Mouse (Mus musculus): ENCODE measurements at regions not wholly inside any gene's neighbourhood (a gene's known extent, or its start where the extent isn't known, plus 50 kb on each side); places are given as distances from the start of the nearest gene placed in this dataset.
A peak's percentile ranks its signal among the peaks of the same experiment; 100 is the strongest.
"Not testable (repeated sequence)": the region's sequence is repeated elsewhere in the genome, so short reads cannot be mapped to it uniquely, and the experiment has no call there.

DNA sequence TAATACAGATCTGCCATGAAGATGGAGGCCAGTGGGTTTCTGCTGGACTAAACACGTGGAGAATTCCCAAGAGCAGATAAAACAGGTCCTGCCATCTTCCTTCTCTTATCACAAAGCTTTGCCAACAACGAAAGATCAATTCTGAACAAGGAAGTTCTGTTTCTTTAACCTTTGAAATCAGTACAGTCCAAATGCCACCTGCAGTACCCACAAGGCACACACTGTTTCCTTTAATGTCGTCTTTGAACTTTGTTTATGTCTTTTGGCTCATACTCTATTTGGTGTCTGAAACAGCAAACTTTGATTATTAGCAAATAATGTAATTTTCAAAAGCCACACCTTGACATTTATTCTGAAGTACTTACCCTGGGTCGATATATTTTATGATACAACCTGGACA, 536.5 kb downstream of the Bckdhb start:
- no peak for DNase-seq

- no peak for DNase-seq
Measured at GRCm38 (mm10) chr9:84466741-84467140, 541.8 kb downstream of the Bckdhb start.

- DNase-seq = no peak
Measured at GRCm38 (mm10) chr9:84472696-84473095, 547.8 kb downstream of the Bckdhb start.

GRCm38 (mm10) chr9:84475906-84476305, 551.0 kb downstream of the Bckdhb start:
- no peak for DNase-seq

DNA sequence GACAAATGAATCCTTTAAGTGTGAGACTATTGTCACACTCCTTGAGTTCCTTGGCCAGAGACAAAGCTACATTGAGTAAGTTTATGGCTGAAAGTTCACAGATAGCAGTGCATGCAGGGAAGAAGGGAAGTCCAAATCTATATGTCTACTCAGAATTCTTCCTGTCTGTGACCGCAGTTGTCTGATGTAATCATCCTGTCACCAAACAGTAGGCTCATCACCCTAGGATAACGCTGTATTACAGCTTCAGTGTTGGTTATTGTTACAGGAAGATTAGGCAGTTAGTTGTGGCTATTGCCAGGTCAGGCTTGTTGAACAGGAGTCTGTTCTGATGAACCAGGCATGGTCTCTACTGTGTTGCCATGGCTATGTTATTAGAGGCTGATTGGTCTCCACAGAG, 574.6 kb downstream of the Bckdhb start:
- no peak for DNase-seq

- DNase-seq = not testable (repeated sequence)
Measured at GRCm38 (mm10) chr9:84502981-84503380, 578.0 kb downstream of the Bckdhb start.

DNA sequence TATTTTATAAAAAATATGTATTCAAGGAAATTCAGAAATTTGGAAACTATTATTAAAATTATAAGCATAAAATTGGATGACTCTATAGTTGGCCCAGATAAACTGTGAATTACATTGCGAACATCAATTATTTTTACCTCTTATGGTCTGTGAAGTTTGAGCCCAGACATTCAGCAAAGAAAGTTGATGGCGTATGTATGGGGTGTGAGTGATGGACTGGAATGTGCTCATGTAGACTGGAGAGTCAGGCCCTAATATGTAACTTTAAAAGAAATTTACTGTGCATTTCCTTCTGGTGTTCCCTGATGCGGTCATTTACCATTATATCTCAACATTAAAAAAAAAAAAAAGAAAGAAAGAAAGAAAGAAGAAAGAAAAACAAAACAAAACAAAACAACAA, 592.1 kb downstream of the Bckdhb start:
- DNase-seq = no peak

DNA sequence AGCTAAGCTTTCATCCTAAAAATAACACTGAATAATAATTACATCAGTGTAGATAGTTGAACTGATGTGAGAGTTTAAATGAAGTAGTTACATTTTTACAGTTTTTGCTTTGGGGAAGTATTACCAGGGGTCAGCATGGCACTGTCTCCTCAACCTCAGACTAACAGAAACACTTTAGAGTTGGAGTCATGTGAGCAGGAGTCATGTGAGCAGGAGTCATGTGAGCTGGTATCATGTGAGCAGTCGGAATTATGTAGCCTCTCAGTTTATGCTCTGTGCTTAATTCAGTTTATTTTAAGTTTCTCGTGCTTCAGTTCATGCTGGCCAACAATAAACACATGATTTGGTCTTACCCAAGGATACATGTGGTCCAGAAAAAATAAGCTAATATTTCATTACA, 620.5 kb downstream of the Bckdhb start:
- no peak for DNase-seq

- DNase-seq = peak in 1 of 2 experiments; percentile 2
Measured at GRCm38 (mm10) chr9:84548012-84548660, 623.2 kb downstream of the Bckdhb start.

DNA sequence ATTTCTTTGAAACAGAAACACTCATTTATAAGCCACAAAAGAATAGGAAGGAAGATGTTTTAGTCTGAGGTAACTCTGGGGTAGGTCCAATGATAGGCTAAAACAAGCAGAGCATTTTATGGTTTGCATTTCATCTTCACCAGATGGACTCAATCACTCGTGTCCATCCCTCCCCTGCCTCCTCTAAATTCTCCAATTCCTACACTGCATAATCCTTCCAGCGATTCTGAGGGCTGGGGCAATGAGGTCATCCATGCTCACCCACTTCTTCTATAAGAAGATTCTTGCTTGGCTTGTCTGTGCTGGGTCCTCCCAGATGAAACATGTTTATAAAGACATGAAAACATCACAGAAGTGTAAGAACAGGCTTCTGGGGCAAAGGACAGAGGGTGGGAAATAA, 630.3 kb downstream of the Bckdhb start:
- no peak for DNase-seq

- no peak for DNase-seq
Measured at GRCm38 (mm10) chr9:84556261-84556844, 631.4 kb downstream of the Bckdhb start.

GRCm38 (mm10) chr9:84558346-84558745, 633.4 kb downstream of the Bckdhb start:
- DNase-seq = no peak

DNA sequence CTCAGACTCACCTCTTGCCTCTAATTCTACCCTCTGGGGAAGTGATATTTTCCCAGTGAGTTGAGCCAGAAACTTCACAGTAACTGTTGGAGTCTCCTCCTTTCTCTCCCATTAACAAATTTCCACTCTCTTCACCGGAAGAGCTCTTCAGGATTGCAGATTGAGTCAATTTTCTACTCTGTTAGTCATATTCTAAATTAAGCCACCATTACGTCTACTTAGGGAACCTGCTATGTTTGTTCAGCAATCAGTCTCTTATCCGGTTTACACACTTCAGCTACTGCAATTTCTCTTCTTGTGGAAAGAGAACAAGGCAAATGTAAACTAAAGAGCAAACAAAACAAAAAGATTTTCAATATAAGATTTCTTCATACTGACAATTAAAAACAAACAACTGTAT, 644.6 kb downstream of the Bckdhb start:
- DNase-seq = no peak

- DNase-seq = no peak
Measured at GRCm38 (mm10) chr9:84577781-84578180, 652.8 kb downstream of the Bckdhb start.

- DNase-seq = no peak
Measured at GRCm38 (mm10) chr9:84587791-84588190, 662.8 kb downstream of the Bckdhb start.

- no peak for DNase-seq
Measured at GRCm38 (mm10) chr9:84594724-84595123, 669.8 kb downstream of the Bckdhb start.
